Mouse (Mus musculus): ENCODE measurements around the gene Lyzl4. TPM values are rescaled to one million over a fixed set of nuclear protein-coding genes. Genes with fewer than 3 reads are reported as not detected.

Gene Lyzl4
- polyA plus RNA-seq, 1 experiment from 2014 or later, result 0.14 TPM

DNA sequence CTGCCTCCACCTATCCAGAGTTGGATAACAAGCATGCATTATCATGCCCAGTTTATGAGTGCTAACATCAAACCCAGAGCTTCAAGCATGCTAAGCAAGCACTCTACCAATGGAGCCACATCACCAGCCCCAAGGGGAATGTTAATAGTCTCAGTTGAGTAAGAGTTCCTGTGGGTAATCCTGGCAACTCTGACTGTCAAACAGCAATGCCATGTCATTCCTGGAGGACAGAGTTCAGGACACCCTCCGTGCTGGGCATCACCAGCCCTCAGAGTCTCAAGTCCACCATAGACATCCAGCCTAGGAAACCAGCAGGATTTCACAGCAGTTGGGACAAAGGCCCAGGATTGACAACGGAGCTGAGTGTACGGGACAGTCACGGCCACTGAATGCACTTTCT, 18.7 kb downstream of the Lyzl4 start:
- Histone ChIP-seq H3K4me1 (replicated peaks) (no peaks in the 10 kb centered on the region), H3K9ac (no peak overlapping the region), H3K27ac (no peak overlapping the region), H3K4me2 (no peak overlapping the region), H3K4me3 (replicated peaks) (no peak overlapping the region), H3K27me3 (no peaks in the 10 kb centered on the region), H3K36me3 (no peaks in the 10 kb centered on the region), H3K9me3 (replicated peaks) (no peaks in the 10 kb centered on the region)
- 68% methylated on average over 4 of the region's 4 CpGs for WGBS (ENCODE audit: insufficient replicate concordance)
- ATAC-seq (ENCODE audit: low read depth), result no peak
- DNase-seq, result no peak

DNA sequence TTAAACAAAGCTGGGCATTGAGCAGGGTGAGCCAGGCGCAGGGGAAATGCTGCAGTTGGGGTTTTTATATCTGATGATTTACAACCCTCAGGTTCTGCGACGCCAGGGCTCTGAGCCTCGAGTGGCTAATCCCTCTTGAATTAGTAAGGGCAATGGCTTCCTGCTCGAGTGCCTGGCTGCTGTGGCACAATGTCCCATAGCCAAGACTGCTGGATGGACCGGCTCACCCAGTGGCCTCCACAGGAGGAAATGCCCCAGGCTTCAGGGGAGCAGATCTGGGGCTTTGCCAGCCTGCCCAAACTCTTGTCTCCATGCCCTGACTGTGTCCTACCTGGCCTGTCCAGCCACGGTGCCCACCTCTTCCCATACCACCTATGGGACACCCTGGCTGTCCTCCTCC, 22.5 kb downstream of the Lyzl4 start:
- no peaks in the 10 kb centered on the region for H3K9me3 ChIP-seq (replicated peaks)
- DNase-seq, result no peak
- no peak overlapping the region for H3K27ac ChIP-seq
- WGBS (ENCODE audit: insufficient replicate concordance), result 40% methylated on average over 7 of the region's 7 CpGs
- H3K27me3 ChIP-seq, result 0 out of 2 replicates have a peak, but pooled peaks cover 6% of the 10 kb centered on the region
- ATAC-seq (ENCODE audit: low read depth), result no peak
- H3K4me1 ChIP-seq (replicated peaks), result no peaks in the 10 kb centered on the region
- H3K9ac ChIP-seq, result no peak overlapping the region
- H3K36me3 ChIP-seq, result no peaks in the 10 kb centered on the region
- H3K4me3 ChIP-seq (replicated peaks), result no peak overlapping the region
- H3K4me2 ChIP-seq, result no peak overlapping the region

DNA sequence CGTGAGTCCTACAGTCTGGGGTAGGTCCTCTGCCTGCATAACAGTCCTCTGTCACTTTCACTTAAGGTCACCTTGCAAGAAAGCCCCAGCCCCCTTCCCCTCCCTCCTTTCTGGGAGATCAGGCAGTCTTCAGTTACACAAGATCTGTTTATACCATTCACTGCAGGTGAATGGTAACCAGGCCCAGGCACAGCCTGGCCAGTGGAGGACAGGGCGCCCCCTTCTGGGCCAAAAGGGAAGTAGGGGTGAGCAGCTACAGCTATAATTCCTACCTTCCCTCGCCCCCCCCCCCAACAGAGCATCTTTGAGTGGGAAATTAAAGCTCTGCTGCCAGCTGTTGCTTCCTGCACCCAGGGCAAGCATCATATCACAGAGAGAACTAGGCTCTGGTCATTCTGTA, 25.4 kb downstream of the Lyzl4 start:
- H3K27ac ChIP-seq, result no peak overlapping the region
- H3K4me1 ChIP-seq (replicated peaks), result no peaks in the 10 kb centered on the region
- H3K4me2 ChIP-seq, result no peak overlapping the region
- no peaks in the 10 kb centered on the region for H3K36me3 ChIP-seq
- H3K9ac ChIP-seq, result no peak overlapping the region
- 47% methylated on average over 3 of the region's 3 CpGs for WGBS (ENCODE audit: insufficient replicate concordance)
- H3K4me3 ChIP-seq (replicated peaks), result no peak overlapping the region
- 0 out of 2 replicates have a peak, but pooled peaks cover 10% of the 10 kb centered on the region for H3K27me3 ChIP-seq
- no peaks in the 10 kb centered on the region for H3K9me3 ChIP-seq (replicated peaks)
- DNase-seq (no peak), ATAC-seq (ENCODE audit: low read depth) (no peak)

DNA sequence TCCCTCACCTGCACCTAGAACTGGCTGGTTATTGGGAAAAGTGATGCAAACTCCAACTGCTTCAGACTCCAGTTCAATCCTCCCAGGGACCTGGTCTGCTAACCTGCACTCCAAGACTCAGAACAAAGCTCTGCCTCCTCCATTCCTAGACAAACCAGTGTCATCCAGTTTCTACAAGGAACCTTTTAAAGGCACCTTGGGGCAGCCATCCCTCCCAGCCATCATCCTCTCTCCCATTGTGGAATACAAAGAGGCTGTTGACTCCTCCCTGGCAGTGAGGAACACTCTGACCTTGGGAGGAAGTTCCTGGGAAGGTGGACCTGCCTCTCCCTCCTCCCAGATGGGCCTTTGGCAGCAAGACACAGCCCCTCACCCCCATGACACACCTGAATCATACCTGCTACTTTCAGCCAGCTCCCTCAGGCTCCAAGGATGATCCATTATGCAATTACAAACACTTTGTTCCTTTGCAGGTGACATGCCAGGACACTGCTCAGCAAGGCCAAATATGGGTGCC, 27.6 kb downstream of the Lyzl4 start:
- Histone ChIP-seq H3K27ac (no peak overlapping the region), H3K9me3 (replicated peaks) (peaks cover 5% of the 10 kb centered on the region; the same call in 1 of the 2 replicates), H3K9ac (no peak overlapping the region), H3K4me1 (replicated peaks) (no peaks in the 10 kb centered on the region), H3K4me3 (replicated peaks) (no peak overlapping the region), H3K4me2 (no peak overlapping the region), H3K27me3 (0 out of 2 replicates have a peak, but pooled peaks cover 10% of the 10 kb centered on the region), H3K36me3 (no peaks in the 10 kb centered on the region)
- no peak for DNase-seq
- no peak for ATAC-seq (ENCODE audit: low read depth)

DNA sequence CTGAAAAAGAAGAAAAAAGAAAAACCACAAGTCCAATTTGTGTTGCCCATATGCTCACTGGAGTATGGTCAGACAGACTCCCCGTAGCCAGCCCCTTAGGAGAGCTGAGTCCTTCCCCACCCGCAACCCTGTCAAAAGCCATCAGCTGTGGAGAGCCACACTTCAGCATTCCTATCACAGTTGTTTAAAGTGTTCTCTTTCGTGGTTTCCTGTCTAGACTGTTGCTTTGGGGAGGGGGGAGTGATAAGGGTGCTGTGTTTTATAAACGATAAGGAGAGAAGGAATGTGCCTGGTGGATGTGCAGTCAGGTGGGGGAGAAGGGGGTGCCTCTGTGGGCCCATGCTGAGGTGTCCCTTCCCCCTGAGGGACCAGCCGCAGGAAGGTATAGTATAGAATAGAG, 28.7 kb downstream of the Lyzl4 start:
- Histone ChIP-seq H3K4me3 (replicated peaks) (no peak overlapping the region), H3K4me2 (no peak overlapping the region), H3K9me3 (replicated peaks) (peaks cover 5% of the 10 kb centered on the region; the same call in 1 of the 2 replicates), H3K9ac (no peak overlapping the region), H3K27me3 (peaks cover 10% of the 10 kb centered on the region; the same call in 1 of the 2 replicates), H3K36me3 (no peaks in the 10 kb centered on the region), H3K27ac (no peak overlapping the region), H3K4me1 (replicated peaks) (no peaks in the 10 kb centered on the region)
- DNase-seq, result no peak
- 16% methylated on average over 5 of the region's 5 CpGs for WGBS (ENCODE audit: insufficient replicate concordance)
- ATAC-seq (ENCODE audit: low read depth), result no peak

DNA sequence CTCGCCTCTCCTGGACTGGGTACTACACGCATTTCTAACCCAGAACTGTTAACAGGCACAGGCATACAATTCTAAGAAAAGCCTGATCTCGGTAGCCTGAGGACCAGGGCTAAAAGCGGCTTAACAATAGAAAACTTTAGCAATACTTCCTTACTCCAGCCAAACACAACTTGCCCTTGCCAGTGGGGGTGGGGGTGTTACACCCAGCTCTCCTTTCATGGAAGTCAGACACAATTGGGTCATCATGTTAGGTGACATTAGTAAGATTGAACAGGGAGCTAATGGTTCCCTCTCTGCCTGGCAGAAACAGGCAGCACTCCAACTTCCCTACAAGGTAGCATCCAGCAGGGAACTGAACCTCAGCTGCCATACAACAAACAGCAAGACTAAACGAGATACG, 32.5 kb downstream of the Lyzl4 start:
- H3K27ac ChIP-seq, result no peak overlapping the region
- no peak overlapping the region for H3K4me2 ChIP-seq
- H3K4me3 ChIP-seq (replicated peaks), result no peak overlapping the region
- peaks cover 4% of the 10 kb centered on the region; the same call in 1 of the 2 replicates for H3K27me3 ChIP-seq
- H3K9me3 ChIP-seq (replicated peaks), result peaks cover 5% of the 10 kb centered on the region; the same call in 1 of the 2 replicates
- no peaks in the 10 kb centered on the region for H3K4me1 ChIP-seq (replicated peaks)
- DNase-seq, result no peak
- H3K9ac ChIP-seq, result no peak overlapping the region
- no peaks in the 10 kb centered on the region for H3K36me3 ChIP-seq
- 26% methylated on average over 6 of the region's 6 CpGs for WGBS (ENCODE audit: insufficient replicate concordance)
- no peak for ATAC-seq (ENCODE audit: low read depth)

DNA sequence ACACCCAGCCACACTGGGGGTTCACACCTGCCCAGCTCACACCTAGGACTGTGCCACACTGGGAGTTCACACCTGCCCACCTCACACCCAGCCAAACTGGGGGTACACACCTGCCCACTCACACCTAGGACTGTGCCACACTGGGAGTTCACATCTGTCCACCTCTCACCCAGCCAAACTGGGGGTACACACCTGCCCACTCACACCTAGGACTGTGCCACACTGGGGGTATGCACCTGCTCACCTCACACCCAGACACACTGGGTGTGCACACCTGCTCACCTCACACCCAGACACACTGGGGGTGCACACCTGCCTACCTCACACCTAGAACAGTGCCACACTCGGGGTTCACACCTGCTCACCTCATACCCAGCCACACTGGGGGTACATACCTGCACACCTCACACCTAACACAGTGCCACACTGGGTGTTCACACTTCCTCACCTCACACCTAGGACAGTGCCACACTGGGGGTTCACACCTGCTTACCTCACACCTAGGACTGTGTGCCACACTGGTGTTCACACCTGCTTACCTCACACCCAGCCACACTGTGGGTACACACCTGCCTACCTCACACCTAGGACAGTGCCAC, 35.3 kb downstream of the Lyzl4 start:
- WGBS (ENCODE audit: insufficient replicate concordance), result 27% methylated on average over 1 of the region's 1 CpGs
- ATAC-seq (ENCODE audit: low read depth), result peak; percentile 18

DNA sequence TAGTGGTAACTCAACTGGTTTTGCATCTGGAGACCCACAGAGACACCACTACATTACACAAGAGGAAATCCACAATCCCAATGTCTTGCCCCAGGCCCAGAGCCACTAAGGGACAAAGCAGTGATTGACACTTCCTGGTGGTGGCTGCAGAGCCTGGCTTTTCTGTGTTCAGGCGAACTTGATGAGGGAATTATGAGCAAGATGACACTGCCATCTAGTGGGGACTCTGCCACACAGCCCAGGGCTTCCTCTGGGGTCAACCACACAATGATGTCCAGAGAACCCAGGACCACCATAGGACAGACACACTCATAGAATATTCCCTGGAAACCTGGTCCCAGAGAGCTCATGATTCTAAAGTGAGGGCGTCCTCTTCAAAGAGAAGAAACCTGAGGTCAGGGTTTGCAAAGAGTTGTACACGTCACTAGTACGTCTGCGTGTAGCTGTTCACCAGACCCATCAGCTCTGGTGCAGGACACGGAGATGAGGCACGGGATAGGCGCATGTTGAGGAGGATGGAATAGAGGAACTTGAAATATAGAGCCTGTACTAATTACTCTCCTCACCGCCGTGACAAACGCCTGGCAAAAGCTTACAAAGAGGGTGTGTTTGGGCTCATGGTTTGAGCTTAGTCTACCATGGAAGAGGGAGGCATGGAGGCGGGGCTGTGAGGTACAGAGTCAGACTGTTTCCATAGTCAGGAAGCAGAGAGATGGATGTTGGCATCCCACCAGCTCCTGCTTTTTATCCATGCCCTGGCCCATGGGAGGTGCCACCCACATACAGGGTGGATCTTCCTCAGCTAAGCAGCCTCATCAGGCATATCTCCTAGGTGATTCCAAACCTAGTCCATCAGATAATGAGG, 36.2 kb downstream of the Lyzl4 start:
- no peaks in the 10 kb centered on the region for H3K9me3 ChIP-seq (replicated peaks)
- WGBS (ENCODE audit: insufficient replicate concordance), result 40% methylated on average over 12 of the region's 12 CpGs
- H3K27ac ChIP-seq, result no peak overlapping the region
- H3K4me3 ChIP-seq (replicated peaks), result no peak overlapping the region
- no peak overlapping the region for H3K4me2 ChIP-seq
- peak; percentile 15 for DNase-seq
- peaks cover 3% of the 10 kb centered on the region for H3K27me3 ChIP-seq
- no peaks in the 10 kb centered on the region for H3K4me1 ChIP-seq (replicated peaks)
- ATAC-seq (ENCODE audit: low read depth), result 0 out of 2 replicates have a peak, but pooled peaks have one; percentile 26
- H3K9ac ChIP-seq, result no peak overlapping the region
- no peaks in the 10 kb centered on the region for H3K36me3 ChIP-seq

More for the DNA sequence above, 35.3 kb downstream of the Lyzl4 start:
- H3K9ac ChIP-seq, result no peak overlapping the region
- no peaks in the 10 kb centered on the region for H3K4me1 ChIP-seq (replicated peaks)
- no peak for DNase-seq
- H3K9me3 ChIP-seq (replicated peaks), result peaks cover 5% of the 10 kb centered on the region; the same call in 1 of the 2 replicates
- no peaks in the 10 kb centered on the region for H3K36me3 ChIP-seq
- H3K27me3 ChIP-seq, result no peaks in the 10 kb centered on the region; the same call in 1 of the 2 replicates
- no peak overlapping the region for H3K4me3 ChIP-seq (replicated peaks)
- no peak overlapping the region for H3K4me2 ChIP-seq
- no peak overlapping the region for H3K27ac ChIP-seq

DNA sequence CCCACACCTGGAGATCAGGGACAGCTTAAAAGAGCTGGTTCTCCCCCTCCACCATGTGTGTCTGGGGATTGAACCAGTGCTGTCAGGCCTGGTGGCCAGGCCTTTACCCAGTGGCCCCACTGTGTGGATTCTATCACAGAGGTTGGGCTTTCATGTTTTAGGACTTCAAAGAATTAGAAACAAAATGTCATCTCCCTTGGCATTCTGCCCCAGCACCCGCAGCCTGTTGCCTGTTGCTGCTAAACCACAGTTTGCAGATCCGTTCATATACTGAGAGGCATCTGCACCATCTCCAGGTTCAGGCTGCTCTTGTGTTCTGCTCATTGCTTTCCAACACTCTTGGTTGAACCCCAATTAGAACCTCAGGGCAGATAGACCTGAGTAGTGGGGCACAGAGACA, 39.5 kb downstream of the Lyzl4 start:
- no peak overlapping the region for H3K4me2 ChIP-seq
- WGBS (ENCODE audit: insufficient replicate concordance), result 44% methylated on average over 2 of the region's 2 CpGs
- H3K27me3 ChIP-seq, result peaks cover 5% of the 10 kb centered on the region; the same call in 1 of the 2 replicates
- H3K36me3 ChIP-seq, result no peaks in the 10 kb centered on the region
- H3K4me1 ChIP-seq (replicated peaks), result no peaks in the 10 kb centered on the region
- no peaks in the 10 kb centered on the region for H3K9me3 ChIP-seq (replicated peaks)
- H3K9ac ChIP-seq, result no peak overlapping the region
- H3K4me3 ChIP-seq (replicated peaks), result no peak overlapping the region
- DNase-seq (no peak), ATAC-seq (ENCODE audit: low read depth) (no peak)
- no peak overlapping the region for H3K27ac ChIP-seq

DNA sequence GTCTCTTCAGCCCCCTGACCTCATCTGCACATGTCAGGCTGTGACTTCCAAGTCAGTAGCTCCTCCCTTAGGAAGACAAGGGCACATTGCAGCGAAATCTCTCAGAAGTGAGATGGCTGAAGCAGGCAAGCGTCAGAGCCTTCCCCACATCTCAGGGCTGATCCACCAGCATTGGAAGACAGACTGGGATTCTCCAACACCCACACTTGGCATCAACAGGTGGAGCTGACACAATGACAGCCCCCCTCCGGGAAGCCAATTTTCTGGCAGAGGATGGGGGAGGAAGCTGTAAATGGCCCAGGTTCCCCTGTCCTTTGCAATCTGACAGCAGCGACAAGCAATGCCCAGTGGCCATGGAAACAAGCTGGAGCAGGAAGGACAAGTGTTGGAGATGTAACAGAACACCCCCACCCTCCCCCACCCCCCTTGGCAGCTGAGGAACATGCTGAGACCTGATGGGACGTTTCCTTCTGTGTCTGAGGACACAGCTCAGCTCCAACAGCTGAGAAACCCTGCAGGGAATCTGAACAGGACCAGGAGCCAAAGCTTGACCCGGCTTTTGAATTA, 41.0 kb downstream of the Lyzl4 start:
- DNase-seq (no peak), ATAC-seq (ENCODE audit: low read depth) (no peak)
- no peaks in the 10 kb centered on the region for H3K9me3 ChIP-seq (replicated peaks)
- no peaks in the 10 kb centered on the region for H3K36me3 ChIP-seq
- no peak overlapping the region for H3K9ac ChIP-seq
- no peak overlapping the region for H3K4me3 ChIP-seq (replicated peaks)
- no peaks in the 10 kb centered on the region for H3K4me1 ChIP-seq (replicated peaks)
- peaks cover 5% of the 10 kb centered on the region; the same call in 1 of the 2 replicates for H3K27me3 ChIP-seq
- 16% methylated on average over 6 of the region's 6 CpGs for WGBS (ENCODE audit: insufficient replicate concordance)
- H3K27ac ChIP-seq, result no peak overlapping the region
- no peak overlapping the region for H3K4me2 ChIP-seq

DNA sequence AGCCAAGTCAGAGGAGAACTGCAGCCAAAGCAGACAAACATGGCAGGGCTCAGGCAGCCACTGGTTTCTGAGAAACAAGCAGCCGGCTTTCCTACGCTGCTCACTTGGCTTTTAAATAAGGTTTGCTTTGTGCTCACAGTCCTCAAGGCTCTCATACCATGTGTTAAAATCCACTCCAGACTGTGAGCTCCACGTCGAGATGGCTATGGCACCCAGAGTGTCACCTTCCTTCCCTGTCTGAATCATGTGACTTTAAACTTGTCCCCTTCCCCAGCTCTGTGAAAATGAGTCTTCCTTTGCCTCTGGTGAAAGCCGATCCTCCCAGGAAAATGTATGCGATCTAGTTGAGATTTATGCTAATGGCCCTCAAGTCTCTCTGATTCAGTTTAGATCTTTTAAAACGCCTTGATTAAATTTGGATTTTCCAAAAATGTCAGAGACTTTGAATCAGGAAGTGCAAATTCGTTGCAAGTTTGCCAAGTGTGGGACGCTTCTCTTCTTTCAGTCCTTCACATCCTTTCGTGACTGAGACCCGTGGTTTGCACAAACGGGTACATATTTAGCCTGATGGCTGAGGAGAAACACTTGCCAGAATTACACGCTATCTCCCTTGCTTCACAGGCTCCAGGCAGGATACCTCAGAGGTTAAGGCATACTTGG, 41.6 kb downstream of the Lyzl4 start:
- no peak overlapping the region for H3K9ac ChIP-seq
- H3K36me3 ChIP-seq, result no peaks in the 10 kb centered on the region
- H3K4me1 ChIP-seq (replicated peaks), result no peaks in the 10 kb centered on the region
- ATAC-seq (ENCODE audit: low read depth), result no peak
- no peak overlapping the region for H3K4me3 ChIP-seq (replicated peaks)
- no peaks in the 10 kb centered on the region for H3K9me3 ChIP-seq (replicated peaks)
- H3K27me3 ChIP-seq, result peaks cover 5% of the 10 kb centered on the region; the same call in 1 of the 2 replicates
- H3K27ac ChIP-seq, result no peak overlapping the region
- no peak overlapping the region for H3K4me2 ChIP-seq
- DNase-seq, result no peak
- WGBS (ENCODE audit: insufficient replicate concordance), result 47% methylated on average over 13 of the region's 13 CpGs
